Mouse (Mus musculus) erythroblast, embryonic 14.5 days (primary cell): ENCODE data around the gene Stx4a.

Experiments
- GATA1 ChIP-seq: IDR thresholded peaks from 2 replicates; pipeline ENCODE4 v1.6.1; 2012; ENCODE audit warnings: low read length, inconsistent platforms, mixed read lengths
- TAL1 ChIP-seq: IDR thresholded peaks from 3 replicates; pipeline ENCODE4 v1.6.1; 2012; ENCODE audit warnings: low read length, inconsistent platforms, mixed read lengths

- no peak for TF ChIP-seq GATA1
- TF ChIP-seq TAL1: no peak
Observed at GRCm38 (mm10) chr7:127885951-127886350, 61.9 kb downstream of the Stx4a start.
